Mouse (Mus musculus): Measurements from ENCODE around the gene Gpc5.

- TF ChIP-seq GATA1 (IDR thresholded peaks at IDR 0.05; ENCODE audit: low read length): no peak
- no peak for TF ChIP-seq TAL1 (IDR thresholded peaks at IDR 0.05; ENCODE audit: low read length)
Observed at GRCm38 (mm10) chr14:115081728-115082502, 10.1 kb upstream of the Gpc5 start.
